Comparison of ENCODE assay signal across 9 mouse cellular contexts in genomic region chr17:55957168-55957567, GRCm38 (mm10). TPM values are rescaled to one million over a fixed set of nuclear protein-coding genes. Genes with fewer than 3 reads are reported as not detected.
A peak's percentile ranks its signal among the peaks of the same experiment; 100 is the strongest.
DNase-seq lines count a peak whose midpoint lies in the region; ATAC-seq and TF ChIP-seq lines count a peak whose summit lies in the region.
"Had no signal": no experiment of that assay in that cellular context is flagged by ENCODE, and none has a peak within 500 bp of the region (broad histone marks: within the 10 kb centered on the region; RNA-seq: fewer than 3 reads in every experiment).

No protein-coding gene starts in this region.

- H3K27ac ChIP-seq in cortical plate, adult 2 months (ENCODE audit: insufficient read depth, low read length), result 0 out of 2 replicates have a peak overlapping the region, but pooled peaks have one; percentile 14
- H3K27ac ChIP-seq: stomach, embryonic 15.5 days had no signal

- TF ChIP-seq CTCF in cortical plate, adult 2 months (IDR thresholded peaks at IDR 0.05; ENCODE audit: extremely low read depth, insufficient read depth, low read length), result peak; percentile 72
- TF ChIP-seq CTCF in lung, adult 2 months (IDR thresholded peaks at IDR 0.05; ENCODE audit: insufficient read depth, low read length), result peak; percentile 82

- ATAC-seq in neutrophil, adult 5-6 weeks (ENCODE audit: extremely low read depth, insufficient number of reproducible peaks, low FRiP score, poor library complexity, severe bottlenecking), result peak; percentile 49

- no peak for TF ChIP-seq POLR2A in cortical plate, adult 2 months (IDR thresholded peaks at IDR 0.05; ENCODE audit: extremely low read depth, insufficient read depth, low read length)
- TF ChIP-seq POLR2A in lung, adult 2 months (IDR thresholded peaks at IDR 0.05; ENCODE audit: borderline replicate concordance, extremely low read depth, low read depth, low read length), result no peak

- H3K4me1 ChIP-seq in cortical plate, adult 2 months (ENCODE audit: control insufficient read depth, insufficient read depth, low read length), result peaks cover 2% of the 10 kb centered on the region
- peaks cover 2% of the 10 kb centered on the region; the same call in 1 of the 2 replicates for H3K4me1 ChIP-seq in lung, adult 2 months (ENCODE audit: control insufficient read depth, insufficient read depth, low read length)

- no peak overlapping the region for H3K4me3 ChIP-seq in cortical plate, adult 2 months (ENCODE audit: insufficient read depth, low read length)
- H3K4me3 ChIP-seq in lung, adult 2 months (replicated peaks; ENCODE audit: extremely low read depth, low read depth, low read length), result no peak overlapping the region

- WGBS in lung, adult 2 months, result 18% methylated on average over 9 of the region's 9 CpGs

- DNase-seq in 416B (ENCODE audit: low read depth) (peak; percentile 81), R1 (ENCODE audit: low read depth, low spot score) (peak; percentile 73)
- DNase-seq in heart, adult 8-10 months (ENCODE audit: low spot score), result peak; percentile 60
- DNase-seq in kidney, postnatal 10 days, result peak; percentile 89
- peak; percentile 74 for DNase-seq in lung, adult 2 months
- DNase-seq in thymus, postnatal 14 days, result peak; percentile 77

RNA-seq across cellular contexts. Expression of gene Yju2, which starts 1.7 kb away (rescaled TPM):
- polyA plus RNA-seq in cortical plate, adult 2 months (2012; rRNA removed), result 9.1 and 11.0 TPM in 2 replicates
- 10 to 100 TPM in 1 of 4 experiments, 1 to 10 TPM in 3; 8.2 to 10.3 (median 9.0) TPM for total RNA-seq in heart, adult 8-10 months (2022)
- 8.8 and 9.5 TPM in 2 replicates for polyA plus RNA-seq in lung, adult 2 months (2012; rRNA removed)
- total RNA-seq in neutrophil, adult 5-6 weeks (2017), result 19.8 and 20.5 TPM in 2 replicates

RNA-seq across cellular contexts. Expression of gene Ebi3, which starts 4.7 kb away (rescaled TPM):
- 2.1 and 2.3 TPM in 2 replicates for polyA plus RNA-seq in cortical plate, adult 2 months (2012; rRNA removed)
- under 1 TPM; 0.23 to 0.97 (median 0.41) TPM for total RNA-seq in heart, adult 8-10 months (2022)
- 7.3 and 12.4 TPM in 2 replicates for polyA plus RNA-seq in lung, adult 2 months (2012; rRNA removed)
- total RNA-seq in neutrophil, adult 5-6 weeks (2017), result 19.0 and 30.3 TPM in 2 replicates

RNA-seq across cellular contexts. Expression of gene Zfp119b, which starts 7.9 kb away (rescaled TPM):
- 2.5 and 3.2 TPM in 2 replicates for polyA plus RNA-seq in cortical plate, adult 2 months (2012; rRNA removed)
- total RNA-seq in heart, adult 8-10 months (2022), result 1 to 10 TPM; 2.4 to 3.9 (median 3.1) TPM
- 0.29 and 0.70 TPM in 2 replicates for polyA plus RNA-seq in lung, adult 2 months (2012; rRNA removed)
- total RNA-seq in neutrophil, adult 5-6 weeks (2017), result 14.4 and 17.6 TPM in 2 replicates

RNA-seq across cellular contexts. Expression of gene Shd, which starts 13.1 kb away (rescaled TPM):
- polyA plus RNA-seq in cortical plate, adult 2 months (2012; rRNA removed), result 74.8 and 83.5 TPM in 2 replicates
- total RNA-seq in heart, adult 8-10 months (2022), result 1 to 10 TPM in 3 of 4 experiments, under 1 TPM in 1; 0.66 to 2.0 (median 1.5) TPM
- polyA plus RNA-seq in lung, adult 2 months (2012; rRNA removed), result 1.6 and 1.9 TPM in 2 replicates
- 1.4 and 1.7 TPM in 2 replicates for total RNA-seq in neutrophil, adult 5-6 weeks (2017)

RNA-seq across cellular contexts. Expression of gene Fsd1, which starts 29.1 kb away (rescaled TPM):
- 76.7 and 91.0 TPM in 2 replicates for polyA plus RNA-seq in cortical plate, adult 2 months (2012; rRNA removed)
- total RNA-seq in heart, adult 8-10 months (2022), result 1 to 10 TPM in 1 of 4 experiments, under 1 TPM in 1, not detected in 2; 0.52 to 1.6 TPM
- 0.17 and 0.31 TPM in 2 replicates for polyA plus RNA-seq in lung, adult 2 months (2012; rRNA removed)
- total RNA-seq in neutrophil, adult 5-6 weeks (2017), result not detected in 2 replicates

Comparison
In these comparisons a context has a peak if more than half of its experiments do, and no peak if none do; other contexts are left out.
1. RNA of gene Ebi3, which starts 4.7 kb away (total RNA-seq): 19.0 to 30.3 TPM in neutrophil, adult 5-6 weeks; 0.23 to 0.97 TPM in heart, adult 8-10 months; every median in the first group is over 10 times any median in the second.
2. Peak in every context shown above with its lines, with median percentiles within 50 percentile points of each other: DNase-seq.